Mouse (Mus musculus) intestine, embryonic 16.5 days (tissue): ENCODE results near the gene Gm20388. TPM values are rescaled to one million over a fixed set of nuclear protein-coding genes. Genes with fewer than 3 reads are reported as not detected.

Source experiments
- ATAC-seq: fragments of 200-750 bp; cut with Nextera tagmentation; 2 replicates; pipeline ENCODE4 v1.8.0; 2017; ENCODE audit warnings: moderate TSS enrichment, moderate library complexity
- H3K27ac ChIP-seq: fragments of 300-500 bp; sonication (generic); 2 replicates; pipeline ENCODE4 v1.5.1; 2014; ENCODE audit warnings: mild to moderate bottlenecking, low read length
- H3K27me3 ChIP-seq: fragments of 300-500 bp; sonication (generic); replicated peaks from 2 replicates; pipeline ENCODE4 v1.6.1; 2014; ENCODE audit warnings: low read length, control low read depth, mixed read lengths; ENCODE audit not compliant: control insufficient read depth, insufficient read depth
- H3K36me3 ChIP-seq: fragments of 300-500 bp; sonication (generic); 2 replicates; pipeline ENCODE4 v1.6.1; 2014; ENCODE audit warnings: low read length, control low read depth; ENCODE audit not compliant: control insufficient read depth, insufficient read depth
- H3K4me1 ChIP-seq: fragments of 300-500 bp; sonication (generic); 2 replicates; pipeline ENCODE4 v1.6.1; 2014; ENCODE audit warnings: low read length, control low read depth, mixed read lengths; ENCODE audit not compliant: control insufficient read depth, insufficient read depth
- H3K4me2 ChIP-seq: fragments of 300-500 bp; sonication (generic); 2 replicates; pipeline ENCODE4 v1.6.1; 2014; ENCODE audit warnings: low read depth, low read length, control low read depth
- H3K4me3 ChIP-seq: fragments of 300-500 bp; sonication (generic); 2 replicates; pipeline ENCODE4 v1.5.1; 2014; ENCODE audit warnings: mild to moderate bottlenecking, low read length
- H3K9ac ChIP-seq: fragments of 300-500 bp; sonication (generic); 2 replicates; pipeline ENCODE4 v1.6.1; 2014; ENCODE audit warnings: low read depth, low read length
- H3K9me3 ChIP-seq: fragments of 300-500 bp; sonication (generic); 2 replicates; pipeline ENCODE4 v1.6.1; 2016; ENCODE audit warnings: low read length, control low read depth; ENCODE audit not compliant: control insufficient read depth
- WGBS: fragments of 180-500 bp; shearing (Covaris S2); extraction: QIAGEN DNeasy Blood & Tissue Kit; methylation state at CpG from one replicate; pipeline ENCODE4 v1.1.7; 2014; 5-methylcytosine and 5-hydroxymethylcytosine counted together
- polyA plus RNA-seq: library from polyadenylated mRNA; unstranded; fragments of >200 nt; fragmentation: Nextera tagmentation; extraction: Ambion mirVana; gene quantifications from 2 replicates; pipeline ENCODE4 v1.2.1, GENCODE M21; 2015

The Gm20388 gene
- polyA plus RNA-seq, 1 experiment from 2014 or later = 5.8 TPM

DNA sequence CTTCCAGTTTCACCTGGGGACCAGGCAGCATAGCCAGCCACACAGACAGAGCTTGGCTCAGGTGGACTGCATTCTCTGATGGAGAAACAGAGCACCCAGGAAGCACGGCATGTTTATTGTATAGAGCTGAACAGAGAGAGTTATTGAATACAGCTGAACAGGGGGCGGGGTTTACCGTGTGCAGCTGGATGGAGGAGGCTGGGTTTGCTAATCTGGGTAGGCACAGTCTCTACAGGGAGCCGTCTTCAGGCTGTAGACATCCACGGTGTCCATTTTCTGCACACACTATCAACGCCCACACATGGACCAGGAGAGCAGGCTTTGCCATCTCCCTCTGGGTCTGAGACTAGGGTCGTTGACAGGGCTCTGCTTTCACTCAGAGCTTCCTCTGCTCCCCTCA, 2363.2 kb downstream of the Gm20388 start:
- no peak overlapping the region; the same call in 1 of the 2 replicates for H3K27ac ChIP-seq
- H3K9me3 ChIP-seq = no peaks in the 10 kb centered on the region
- WGBS = 22% methylated on average over 7 of the region's 7 CpGs
- peak overlapping the region; percentile 24; the same call in 1 of the 2 replicates for H3K9ac ChIP-seq
- H3K4me3 ChIP-seq = no peak overlapping the region
- no peak overlapping the region for H3K4me2 ChIP-seq
- peaks cover 15% of the 10 kb centered on the region for H3K4me1 ChIP-seq
- H3K36me3 ChIP-seq = no peaks in the 10 kb centered on the region
- peak; percentile 20; the same call in 1 of the 2 replicates for ATAC-seq
- H3K27me3 ChIP-seq = no peaks in the 10 kb centered on the region

DNA sequence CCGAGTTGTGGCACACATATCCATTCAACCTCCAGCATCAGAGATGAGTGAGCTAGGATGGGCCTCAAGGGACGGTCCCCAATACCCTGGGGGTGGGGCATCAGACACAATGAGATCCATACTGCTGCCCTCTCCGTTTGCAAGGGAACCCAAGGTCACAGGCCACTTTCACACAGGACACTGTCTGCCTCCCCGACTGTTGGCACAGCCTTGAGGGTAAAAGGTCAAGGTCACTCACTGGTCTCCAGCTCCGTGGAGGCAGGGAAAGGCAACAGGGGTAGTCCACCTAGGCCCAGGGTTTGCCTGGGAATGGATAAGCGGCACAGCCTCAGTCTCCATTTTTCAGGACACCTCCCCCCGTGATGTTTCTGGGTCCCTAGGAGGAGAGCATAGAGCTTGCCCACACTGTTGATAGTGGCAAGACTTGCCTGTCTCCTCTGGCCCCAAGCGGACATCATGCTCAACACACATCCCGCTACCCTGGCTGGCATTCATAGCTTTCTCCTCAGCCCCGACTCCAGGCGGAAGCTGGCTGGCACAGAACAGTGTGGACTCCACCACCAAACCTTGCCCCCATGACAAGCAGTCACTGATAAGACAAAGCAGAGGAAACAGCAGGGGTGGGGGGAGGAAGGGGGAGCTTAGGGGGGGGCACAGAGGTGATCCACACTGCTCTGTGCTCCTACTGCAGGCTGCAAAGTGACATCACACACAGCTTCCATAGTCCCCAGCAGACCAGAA, 2364.2 kb downstream of the Gm20388 start:
- no peak overlapping the region for H3K4me2 ChIP-seq
- no peaks in the 10 kb centered on the region for H3K27me3 ChIP-seq
- H3K9ac ChIP-seq = no peak overlapping the region
- H3K9me3 ChIP-seq = no peaks in the 10 kb centered on the region
- no peak for ATAC-seq
- H3K36me3 ChIP-seq = no peaks in the 10 kb centered on the region
- 74% methylated on average over 11 of the region's 11 CpGs for WGBS
- H3K4me3 ChIP-seq = no peak overlapping the region
- H3K27ac ChIP-seq = no peak overlapping the region
- peaks cover 11% of the 10 kb centered on the region for H3K4me1 ChIP-seq

DNA sequence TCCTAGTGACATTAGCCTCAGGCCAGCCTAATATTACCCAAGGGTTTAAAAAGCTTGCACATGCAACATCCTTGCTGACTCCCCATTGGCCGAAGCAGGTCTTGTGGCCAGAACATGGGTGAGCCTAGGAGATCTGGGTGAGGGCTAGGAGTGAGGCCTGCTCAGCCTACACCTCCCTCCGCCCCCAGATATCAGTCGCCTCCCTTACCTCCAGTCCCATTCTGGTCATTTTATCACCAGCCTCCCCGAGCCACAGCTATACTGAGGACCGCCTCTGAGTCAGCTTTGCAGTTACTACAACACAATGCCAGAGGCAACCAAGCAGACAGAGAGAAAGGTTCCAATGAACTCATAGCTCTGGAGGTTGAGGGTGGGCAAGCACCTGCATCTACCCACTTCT, 2365.7 kb downstream of the Gm20388 start:
- Histone ChIP-seq H3K9me3 (no peaks in the 10 kb centered on the region), H3K4me1 (peaks cover 19% of the 10 kb centered on the region), H3K36me3 (no peaks in the 10 kb centered on the region), H3K27me3 (no peaks in the 10 kb centered on the region), H3K9ac (no peak overlapping the region), H3K4me2 (no peak overlapping the region), H3K27ac (no peak overlapping the region), H3K4me3 (no peak overlapping the region)
- no peak for ATAC-seq
- WGBS = 94% methylated on average over 5 of the region's 5 CpGs

DNA sequence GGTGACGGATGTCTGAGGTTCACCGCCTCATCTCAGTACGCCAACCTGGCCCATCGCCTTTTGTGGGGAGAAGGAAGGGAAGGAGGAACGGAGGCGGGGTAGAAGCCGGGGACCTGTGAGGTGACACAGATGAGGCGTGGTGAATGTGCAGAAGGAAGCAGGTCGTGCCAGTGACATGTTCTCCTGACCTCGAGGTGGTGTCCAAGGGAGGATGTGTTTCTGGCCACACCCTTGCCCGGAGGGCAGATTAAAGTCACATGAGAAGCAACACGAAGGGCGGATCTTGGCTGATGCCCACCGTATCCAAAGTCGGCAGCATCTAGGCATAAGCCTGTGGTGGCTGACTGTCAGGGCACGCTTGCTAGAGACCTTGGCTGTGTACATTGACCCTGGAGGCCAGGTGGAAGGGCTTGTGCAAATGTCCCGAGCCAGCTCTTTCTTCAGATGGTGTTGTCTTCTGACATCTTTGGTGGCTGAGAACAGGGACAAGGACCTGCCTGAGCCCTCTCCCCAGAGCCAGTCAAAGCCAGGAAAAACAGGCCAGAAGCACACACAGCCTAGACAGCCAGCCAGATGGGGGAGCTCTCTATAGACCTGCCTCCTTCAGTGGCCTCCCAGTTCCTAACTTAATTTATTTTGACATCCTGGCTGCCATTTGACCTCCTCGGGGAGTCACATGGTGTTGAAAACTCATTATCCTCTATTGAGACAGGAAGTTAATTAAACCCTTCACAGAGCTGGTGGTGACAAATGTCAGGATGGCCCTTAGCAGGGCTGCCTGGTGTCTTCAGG, 2366.8 kb downstream of the Gm20388 start:
- WGBS = 69% methylated on average over 18 of the region's 18 CpGs
- ATAC-seq = no peak
- H3K36me3 ChIP-seq = no peaks in the 10 kb centered on the region
- no peak overlapping the region for H3K4me3 ChIP-seq
- H3K9me3 ChIP-seq = no peaks in the 10 kb centered on the region
- no peak overlapping the region for H3K4me2 ChIP-seq
- no peak overlapping the region for H3K9ac ChIP-seq
- H3K27me3 ChIP-seq = no peaks in the 10 kb centered on the region
- peaks cover 19% of the 10 kb centered on the region for H3K4me1 ChIP-seq
- H3K27ac ChIP-seq = no peak overlapping the region

DNA sequence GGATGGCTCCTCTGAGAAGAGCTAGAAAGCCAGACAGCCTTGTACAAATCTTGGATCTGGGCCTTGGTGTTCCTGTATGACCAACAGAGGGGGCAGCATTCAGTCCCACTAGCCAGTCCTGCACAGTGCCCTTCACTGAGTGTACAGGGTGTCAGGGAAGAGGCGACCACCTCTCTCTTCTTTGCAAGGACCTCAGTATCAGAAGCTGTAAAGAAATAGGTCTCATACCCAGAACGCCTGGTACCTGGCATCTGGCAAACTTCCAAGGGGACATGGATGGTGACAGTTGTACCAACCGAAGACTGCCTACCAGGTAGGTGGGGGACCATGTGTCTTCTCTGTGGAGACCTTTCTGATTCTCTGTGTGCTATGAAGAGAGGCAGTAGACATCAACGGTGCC, 2369.5 kb downstream of the Gm20388 start:
- no peak for ATAC-seq
- Histone ChIP-seq H3K4me1 (peaks cover 29% of the 10 kb centered on the region), H3K4me2 (no peak overlapping the region), H3K36me3 (no peaks in the 10 kb centered on the region), H3K9ac (peak overlapping the region; percentile 20; the same call in 1 of the 2 replicates), H3K4me3 (no peak overlapping the region), H3K27me3 (no peaks in the 10 kb centered on the region), H3K9me3 (no peaks in the 10 kb centered on the region), H3K27ac (no peak overlapping the region)
- 69% methylated on average over 4 of the region's 4 CpGs for WGBS

DNA sequence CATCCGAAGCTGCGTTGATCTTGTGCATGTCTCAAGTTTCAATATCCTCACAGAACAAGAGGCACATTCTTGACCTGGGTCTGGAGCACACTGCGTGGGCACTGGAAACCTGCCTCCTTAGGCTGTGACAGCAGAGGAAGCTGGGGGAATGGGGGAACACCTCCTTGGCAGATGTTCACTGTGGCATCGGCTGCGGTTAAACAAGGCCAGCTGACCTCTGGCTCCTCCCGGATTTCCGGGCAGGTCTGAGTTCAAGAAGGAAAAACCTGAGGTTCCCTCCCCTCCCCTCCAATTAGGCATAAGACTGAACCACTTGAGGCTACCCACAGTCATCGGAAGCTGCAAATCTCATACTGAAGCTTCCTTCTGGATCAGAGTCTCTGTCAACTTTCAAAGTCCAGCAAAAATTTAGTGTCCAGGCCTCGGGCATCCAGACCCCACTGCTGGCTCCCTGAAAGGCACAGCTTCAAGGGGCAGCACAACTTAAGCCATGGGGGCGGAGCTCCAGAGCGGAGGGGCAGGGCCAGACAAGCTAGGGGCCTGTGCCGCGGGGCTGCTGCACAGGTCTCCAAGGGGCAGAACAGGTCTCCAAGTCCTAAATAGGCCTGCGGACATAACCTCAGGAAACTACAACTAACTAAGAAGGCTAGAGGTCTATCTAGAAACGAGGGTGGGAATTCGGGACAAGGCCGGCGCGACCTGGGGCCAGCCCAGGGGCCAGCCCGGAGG, 2370.1 kb downstream of the Gm20388 start:
- peak overlapping the region; percentile 93 for H3K4me2 ChIP-seq
- WGBS = 10% methylated on average over 20 of the region's 20 CpGs
- peaks cover 35% of the 10 kb centered on the region for H3K4me1 ChIP-seq

DNA sequence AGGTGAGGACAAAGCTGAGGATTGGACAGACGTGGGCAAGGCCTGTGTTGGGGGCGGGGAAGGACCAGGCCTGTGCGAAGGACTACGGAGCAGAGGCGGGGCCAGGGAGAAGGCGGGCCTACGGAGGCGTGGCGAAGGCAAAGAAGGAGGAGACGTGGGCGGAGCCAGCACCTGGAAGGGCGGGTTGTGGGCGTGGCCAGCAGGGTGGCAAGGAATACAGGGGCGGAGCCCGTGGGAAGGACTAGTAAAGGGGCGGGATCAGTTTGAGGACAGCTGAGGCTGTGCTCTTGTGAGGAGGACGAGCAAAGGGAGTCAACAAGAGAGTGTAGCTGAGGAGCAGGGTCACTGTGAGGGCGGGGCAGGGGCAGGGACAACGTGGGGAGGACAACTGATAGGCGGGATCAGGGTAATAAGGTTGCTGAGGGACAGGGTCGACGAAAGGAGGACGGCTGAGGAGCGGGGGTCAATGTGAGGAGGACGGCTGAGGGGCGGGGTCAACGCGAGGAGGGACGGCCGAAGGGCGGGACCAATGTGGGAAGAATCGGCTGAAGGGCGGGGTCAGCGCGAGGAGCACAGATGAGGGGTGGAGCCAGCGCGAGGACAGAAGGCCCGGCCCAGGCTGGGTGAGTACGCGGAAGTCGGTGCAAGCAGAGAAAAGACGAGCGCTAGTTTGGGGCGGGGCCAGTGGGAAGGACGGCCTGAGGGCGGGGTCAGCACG, 2370.8 kb downstream of the Gm20388 start:
- ATAC-seq = peak; percentile 89
- no peaks in the 10 kb centered on the region for H3K36me3 ChIP-seq
- peak overlapping the region; percentile 93 for H3K4me2 ChIP-seq
- H3K27me3 ChIP-seq = no peaks in the 10 kb centered on the region
- H3K9ac ChIP-seq = peak overlapping the region; percentile 63
- no peaks in the 10 kb centered on the region for H3K9me3 ChIP-seq
- peak overlapping the region; percentile 82 for H3K4me3 ChIP-seq
- WGBS = 0% methylated on average over 47 of the region's 47 CpGs
- peaks cover 37% of the 10 kb centered on the region for H3K4me1 ChIP-seq
- H3K27ac ChIP-seq = peak overlapping the region; percentile 86

More for the DNA sequence above, 2370.1 kb downstream of the Gm20388 start:
- Histone ChIP-seq H3K36me3 (no peaks in the 10 kb centered on the region), H3K27ac (peak overlapping the region; percentile 86), H3K27me3 (no peaks in the 10 kb centered on the region), H3K9ac (peak overlapping the region; percentile 63), H3K9me3 (no peaks in the 10 kb centered on the region), H3K4me3 (peak overlapping the region; percentile 82)
- peak; percentile 47 for ATAC-seq

DNA sequence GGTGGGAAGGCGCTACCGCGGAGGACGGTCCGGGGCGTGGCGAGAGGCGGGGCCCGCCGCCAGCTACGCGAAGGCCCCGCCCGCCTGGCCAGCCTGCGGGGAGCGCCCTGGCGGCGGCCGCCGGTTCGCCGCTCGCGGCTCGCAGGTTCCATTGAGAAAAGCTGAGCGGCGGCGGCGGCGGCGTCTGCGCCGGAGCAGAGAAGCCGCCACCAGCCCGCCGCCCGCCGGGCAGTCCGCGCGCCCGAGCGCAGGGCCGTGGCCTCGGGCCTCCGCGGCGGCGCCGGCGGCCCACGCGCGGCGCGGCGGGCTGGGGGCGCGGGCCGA, 2371.4 kb downstream of the Gm20388 start, which contains the start of gene Zfpm1:
Gene Zfpm1, plus strand, starts transcription at position 107 of the 324 bp plus-strand sequence.
- Histone ChIP-seq H3K36me3 (no peaks in the 10 kb centered on the region), H3K4me3 (peak within 1 kb of the TSS; percentile 82), H3K9ac (peak within 1 kb of the TSS; percentile 87), H3K27ac (peak within 1 kb of the TSS; percentile 87), H3K4me2 (peak within 1 kb of the TSS; percentile 93), H3K27me3 (no peaks in the 10 kb centered on the region), H3K9me3 (no peaks in the 10 kb centered on the region), H3K4me1 (peaks cover 42% of the 10 kb centered on the region)
- 0% methylated on average over 18 of the region's 60 CpGs for WGBS
- no peak for ATAC-seq
